Mouse (Mus musculus) ES-Bruce4 (cell line): ENCODE measurements around the gene Hydin.

Source experiments
- CTCF ChIP-seq: IDR thresholded peaks from one replicate; pipeline ENCODE4 v1.8.1; 2011; ENCODE audit warnings: low read depth, low read length
- POLR2A ChIP-seq: IDR thresholded peaks from one replicate; pipeline ENCODE4 v1.8.1; 2011; ENCODE audit warnings: low read length; ENCODE audit not compliant: insufficient read depth

DNA sequence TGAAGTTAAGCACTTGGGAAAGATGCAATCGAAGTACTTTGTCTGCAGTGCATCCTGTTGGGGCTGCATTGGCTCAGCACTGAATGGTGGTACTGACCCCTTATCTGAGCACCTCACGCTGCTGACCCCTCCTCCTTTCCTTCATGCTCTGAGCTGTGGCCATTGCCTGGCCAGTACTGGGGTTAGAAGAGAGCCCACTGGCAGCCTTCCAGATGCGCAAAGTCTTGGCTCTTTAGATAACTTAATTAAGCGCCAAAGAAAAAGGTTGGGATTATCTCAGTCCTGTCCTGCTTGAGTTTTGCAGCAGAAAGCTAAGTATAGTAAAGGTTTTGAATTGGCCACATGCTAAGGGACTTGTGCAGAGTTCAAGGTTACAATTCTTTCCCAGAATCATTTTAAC lies 377.6 kb downstream of the Hydin start:
- TF ChIP-seq POLR2A (no peak), CTCF (no peak)
